Mouse (Mus musculus) c-Kit-positive CD71-positive TER-119-positive erythroid progenitor cells, embryonic 14.5 days (primary cell): ENCODE results near the gene Spp2.

ENCODE experiments used
- DNase-seq: peaks from one replicate; pipeline ENCODE4 v3.0.0-alpha.2; 2013; ENCODE audit warnings: low spot score

Spp2 gene

GRCm38 (mm10) chr1:88406807-88407198 lies at the start of gene Spp2:
Gene Spp2 (plus strand): TSS chr1:88406961.
- DNase-seq, result no peak

DNA sequence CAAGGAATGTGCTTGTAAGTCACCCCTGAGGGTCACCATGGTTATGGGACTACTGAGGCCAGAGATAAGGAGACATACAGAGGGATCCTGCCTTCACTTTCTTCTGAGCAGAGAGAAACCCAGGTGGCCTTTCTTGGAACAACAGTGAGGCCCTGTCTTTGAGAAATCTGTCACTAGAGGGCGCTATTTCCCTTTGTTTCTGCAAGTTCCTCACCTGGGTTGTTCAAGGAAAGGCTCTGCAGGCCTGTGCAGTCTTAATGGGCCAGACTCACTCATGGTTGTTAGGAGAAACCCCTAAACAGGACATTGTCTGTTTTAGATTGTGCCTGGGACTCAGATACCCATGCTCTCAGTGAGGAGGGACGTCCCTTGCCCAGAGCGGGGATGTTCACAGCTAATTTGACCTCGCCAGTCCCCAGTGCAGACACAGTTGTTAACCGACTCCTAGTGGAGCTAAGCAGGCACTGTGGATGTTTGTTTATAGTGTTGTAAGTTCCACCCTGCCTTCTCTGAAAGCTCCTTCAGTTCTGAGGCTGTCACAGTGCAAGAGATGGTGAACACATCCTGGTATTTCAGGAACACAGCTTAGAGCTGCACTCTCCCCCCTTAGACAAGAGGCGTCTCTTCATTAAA lies 49.2 kb upstream of the Spp2 start:
- DNase-seq, result peak; percentile 52

DNA sequence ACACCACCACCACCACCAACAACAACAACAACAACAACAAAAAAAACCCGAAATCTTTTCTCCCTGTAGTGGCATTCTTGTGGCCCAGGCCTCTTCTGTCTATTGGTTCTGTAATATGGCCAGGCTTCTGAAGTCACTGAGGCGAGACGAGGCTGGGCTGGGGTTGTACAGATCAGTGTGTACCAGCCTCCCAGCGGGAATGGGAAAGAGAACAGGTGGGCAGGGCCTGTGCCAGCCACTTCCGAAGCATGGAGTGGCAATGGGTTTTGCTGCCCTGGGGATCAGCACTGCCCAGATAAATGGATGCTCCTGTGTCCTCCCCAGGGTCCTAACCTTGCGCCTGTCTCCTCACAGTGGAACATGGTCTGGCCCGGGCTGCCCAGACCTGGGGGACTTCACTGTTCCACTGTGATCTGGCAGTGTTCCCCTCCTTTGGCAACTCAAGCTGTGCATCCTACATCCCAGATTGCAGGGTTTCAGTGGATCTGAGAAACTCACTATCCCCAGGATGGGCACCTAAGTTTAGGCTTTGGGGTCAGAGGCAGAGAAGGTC lies 48.6 kb upstream of the Spp2 start:
- no peak for DNase-seq

DNA sequence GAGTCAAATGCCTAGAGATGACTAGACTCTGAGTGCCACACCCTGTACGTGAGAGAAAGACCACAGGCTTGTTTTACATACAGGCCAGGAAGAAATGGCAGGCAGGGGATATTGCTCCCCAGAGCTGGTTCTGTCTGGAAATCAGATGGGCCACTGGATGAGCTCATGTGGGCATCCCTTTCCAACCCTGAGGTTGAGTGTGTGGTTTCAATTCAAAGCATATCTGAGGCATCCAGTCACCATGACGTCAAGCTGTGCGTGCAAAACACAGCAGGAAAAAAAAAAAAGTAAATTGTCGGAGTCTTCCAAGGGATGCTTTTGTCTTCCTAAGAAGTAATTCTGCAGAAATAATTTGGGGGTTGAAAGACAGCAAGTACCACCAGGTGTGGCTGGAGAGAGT lies 45.7 kb upstream of the Spp2 start:
- DNase-seq, result no peak

- no peak for DNase-seq
Observed at GRCm38 (mm10) chr1:88366881-88367644, 39.7 kb upstream of the Spp2 start.

DNA sequence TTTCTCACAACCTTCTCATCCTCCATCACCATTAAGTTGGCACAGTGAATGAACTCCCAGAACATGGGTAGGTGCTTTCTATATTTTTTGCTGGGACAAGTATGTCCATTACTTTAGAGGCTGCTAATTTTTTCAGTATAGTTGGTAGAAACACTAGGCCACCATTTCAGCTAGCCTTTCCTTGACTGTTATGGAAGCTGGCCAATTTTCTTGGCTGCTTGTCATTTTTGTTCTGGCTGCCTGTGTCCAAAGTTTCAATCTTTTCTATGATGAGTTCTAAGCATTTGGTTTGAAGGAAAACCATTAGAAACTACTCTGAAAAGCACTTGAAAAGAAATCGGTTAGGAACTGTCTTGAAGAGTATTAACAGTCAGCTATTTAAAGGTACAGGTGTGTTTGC lies 28.3 kb upstream of the Spp2 start:
- no peak for DNase-seq

DNA sequence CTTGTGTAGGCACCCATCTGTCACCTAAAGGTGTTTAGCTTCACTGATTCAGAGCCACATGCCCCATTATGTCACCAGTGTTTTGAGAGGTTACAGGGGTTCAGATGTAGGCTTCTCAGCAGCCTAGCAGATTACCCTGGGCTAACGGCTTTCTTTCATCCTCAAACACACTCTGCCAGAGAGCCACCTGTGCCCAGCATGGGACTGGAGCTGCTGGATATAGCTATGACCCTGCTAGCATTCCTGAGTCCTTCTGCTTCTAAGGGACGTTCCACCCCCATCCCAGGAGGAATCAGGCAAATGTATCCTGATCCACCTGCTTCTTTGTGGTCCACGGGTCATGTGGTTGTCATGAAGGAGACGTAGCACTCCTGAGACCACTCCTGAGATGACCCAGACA lies 15.1 kb upstream of the Spp2 start:
- DNase-seq, result no peak

DNA sequence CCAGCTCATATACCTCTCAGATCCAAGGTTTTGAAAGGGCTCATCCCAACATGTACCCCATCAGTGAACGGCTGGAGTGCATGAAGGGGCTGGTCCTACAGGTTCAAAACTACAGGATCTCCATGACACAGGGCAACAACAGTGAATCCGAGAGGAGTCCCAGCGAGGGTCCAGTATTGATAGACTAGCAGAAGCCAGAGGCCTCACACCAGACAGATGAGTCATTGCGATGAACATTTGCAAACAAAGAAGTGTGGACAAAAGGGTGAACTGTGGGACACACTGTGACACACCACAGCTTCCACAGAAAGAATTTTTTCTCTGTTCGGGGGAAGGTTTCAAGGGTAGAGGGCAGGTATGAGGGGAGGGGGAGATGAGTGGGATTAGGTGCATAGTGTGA lies 13.4 kb upstream of the Spp2 start:
- no peak for DNase-seq

GRCm38 (mm10) chr1:88403378-88403777 lies 3.4 kb upstream of the Spp2 start:
- DNase-seq, result no peak

DNA sequence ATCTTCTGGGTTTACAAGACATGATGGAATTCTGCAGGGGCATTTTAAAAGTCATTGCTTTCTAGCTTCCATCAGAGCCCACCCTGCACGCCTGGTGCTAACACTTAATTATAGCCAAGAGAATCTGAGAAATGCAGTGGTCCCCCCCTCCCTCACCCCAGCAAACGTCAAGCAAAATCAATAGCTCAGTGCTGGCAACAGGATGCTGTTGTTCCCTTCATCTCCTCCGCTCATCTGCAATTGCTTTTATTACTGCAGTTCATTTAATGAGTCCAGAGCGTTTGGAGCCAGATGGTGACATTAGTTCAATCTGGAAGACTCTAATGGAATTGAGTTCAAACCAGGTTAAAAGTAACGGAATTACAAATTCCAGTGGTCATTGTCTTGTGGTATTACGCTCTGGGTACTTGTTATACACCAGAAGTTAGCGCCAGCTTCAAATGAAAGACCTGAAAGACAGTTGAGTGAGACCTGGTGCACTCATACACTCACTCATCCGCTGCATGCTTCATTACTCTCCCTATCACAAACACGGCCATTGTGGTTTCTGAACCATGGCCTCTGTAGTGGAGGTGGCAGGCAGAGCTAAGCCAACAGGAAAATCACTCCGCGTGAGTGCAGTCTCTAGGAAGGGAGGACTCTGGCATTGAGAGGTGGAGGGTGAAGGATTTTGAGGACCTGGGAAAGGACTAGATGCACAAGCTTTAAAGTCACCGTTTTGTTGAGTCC lies 519 bp upstream of the Spp2 start:
- no peak for DNase-seq

DNA sequence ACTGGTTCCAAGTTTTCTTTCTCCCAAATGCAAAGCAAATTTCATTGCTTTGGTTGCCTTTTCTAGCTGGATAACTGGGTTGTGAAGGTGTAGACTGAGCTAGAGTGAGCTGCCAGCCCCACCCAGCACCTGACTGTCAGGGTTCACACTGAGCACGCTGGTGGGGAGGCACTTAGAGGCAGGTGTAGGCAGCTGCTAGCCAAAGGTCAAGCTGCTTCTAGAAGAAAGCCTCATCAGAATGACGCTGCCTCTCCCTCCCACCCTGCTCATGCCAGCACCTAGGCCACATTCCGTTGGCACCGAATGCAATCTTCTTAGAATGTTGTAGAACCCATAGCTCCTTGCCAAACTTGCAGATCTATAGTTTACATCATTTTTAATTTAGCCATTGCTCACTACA lies 1.6 kb downstream of the Spp2 start:
- DNase-seq, result no peak

DNA sequence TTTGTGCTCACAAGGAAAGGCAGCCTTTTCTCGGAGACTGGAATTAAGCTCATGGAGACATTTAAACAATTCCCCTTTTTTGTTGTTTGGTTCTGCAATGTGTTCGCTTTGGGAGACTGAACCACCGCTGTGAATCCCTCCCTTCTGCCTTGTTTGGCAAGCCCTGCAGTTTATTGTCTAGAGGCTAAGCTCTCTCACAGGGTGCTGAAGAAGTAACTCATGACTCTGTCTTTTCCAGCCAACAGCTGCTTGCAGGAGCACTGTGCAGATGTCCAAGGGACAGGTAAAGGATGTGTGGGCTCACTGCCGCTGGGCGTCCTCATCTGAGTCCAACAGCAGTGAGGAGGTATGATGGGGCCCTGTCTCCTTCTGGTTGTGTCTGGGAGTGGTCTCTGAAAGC lies 5.3 kb downstream of the Spp2 start:
- no peak for DNase-seq

DNA sequence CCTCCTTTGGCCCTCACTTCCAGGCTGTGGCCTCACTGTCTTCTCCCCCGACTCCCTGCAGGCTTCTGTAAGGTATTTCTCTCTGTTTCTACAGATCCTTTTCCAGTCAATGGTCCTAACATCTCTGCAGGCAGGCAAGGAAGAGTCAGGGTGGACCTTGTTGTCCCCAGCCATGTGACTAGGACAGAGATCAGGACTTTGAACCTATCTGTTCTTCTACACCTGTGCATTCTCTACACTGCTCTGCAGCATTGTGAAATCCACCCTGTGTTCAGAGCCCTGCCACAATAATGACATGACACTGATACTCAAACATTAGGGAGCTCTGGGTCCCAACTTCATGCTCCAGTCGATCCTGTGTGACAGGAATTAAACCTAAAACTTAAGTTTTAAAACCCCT lies 12.2 kb downstream of the Spp2 start:
- DNase-seq, result no peak

GRCm38 (mm10) chr1:88422045-88422444 lies 15.3 kb downstream of the Spp2 start:
- no peak for DNase-seq

GRCm38 (mm10) chr1:88422846-88423395 lies 16.2 kb downstream of the Spp2 start:
- no peak for DNase-seq

- peak; percentile 61 for DNase-seq
Observed at GRCm38 (mm10) chr1:88424602-88425252, 18.0 kb downstream of the Spp2 start.

DNA sequence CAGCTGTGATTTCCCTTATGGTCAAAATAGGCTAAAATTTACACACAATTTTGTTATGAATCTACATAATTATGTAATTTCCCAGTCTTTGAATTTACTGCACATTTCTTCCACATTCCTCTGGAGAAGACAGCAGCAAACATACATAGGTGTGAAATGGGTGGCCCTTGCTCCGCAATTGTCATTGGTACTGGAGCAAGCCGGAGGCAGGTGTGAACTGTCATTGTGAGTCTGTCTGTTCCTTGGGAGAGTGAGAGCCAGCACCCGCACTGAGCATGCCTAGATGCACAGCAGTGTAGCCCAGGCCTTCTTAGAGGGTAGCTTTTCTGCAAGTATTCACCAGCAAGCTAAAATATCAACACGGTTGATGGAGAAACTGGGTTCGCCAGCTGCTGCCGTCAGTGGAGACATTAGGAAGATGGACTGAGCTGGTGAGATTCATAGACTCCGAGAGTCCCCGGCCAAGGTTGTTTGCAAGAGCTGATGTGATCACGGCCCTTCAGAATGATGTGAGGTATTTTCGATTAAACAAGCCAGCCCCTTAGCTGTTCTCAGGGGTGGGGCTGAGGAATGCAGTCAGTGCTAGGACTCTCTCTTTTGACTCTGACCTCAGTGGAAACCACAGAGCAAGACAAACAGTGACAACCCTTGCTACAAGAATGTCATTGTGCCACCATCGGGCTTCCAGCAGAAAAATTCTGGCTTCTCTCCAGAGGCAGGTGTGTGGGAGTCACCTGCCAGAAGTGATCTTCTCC lies 21.4 kb downstream of the Spp2 start:
- DNase-seq, result no peak

DNA sequence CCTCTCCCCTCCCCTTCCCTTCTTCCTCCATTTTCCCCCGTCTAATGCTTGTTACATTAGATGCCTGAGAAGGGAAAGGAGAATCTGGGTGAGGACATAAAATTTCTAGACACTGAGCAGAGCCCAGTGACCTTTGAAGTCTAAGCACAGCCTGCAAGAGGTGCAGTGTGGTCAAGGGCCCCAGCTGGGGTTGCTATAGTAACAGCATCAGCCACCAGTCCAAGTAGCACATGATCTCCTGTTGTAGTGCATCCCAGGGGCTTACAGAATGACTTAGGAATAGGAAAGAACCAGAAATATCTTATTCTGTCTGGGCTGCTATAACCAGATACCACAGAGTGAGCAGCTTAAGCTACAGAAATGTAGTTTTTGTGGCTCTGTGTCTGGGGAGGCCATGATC lies 22.7 kb downstream of the Spp2 start:
- DNase-seq, result no peak

GRCm38 (mm10) chr1:88431262-88431661 lies 24.5 kb downstream of the Spp2 start:
- DNase-seq, result no peak

DNA sequence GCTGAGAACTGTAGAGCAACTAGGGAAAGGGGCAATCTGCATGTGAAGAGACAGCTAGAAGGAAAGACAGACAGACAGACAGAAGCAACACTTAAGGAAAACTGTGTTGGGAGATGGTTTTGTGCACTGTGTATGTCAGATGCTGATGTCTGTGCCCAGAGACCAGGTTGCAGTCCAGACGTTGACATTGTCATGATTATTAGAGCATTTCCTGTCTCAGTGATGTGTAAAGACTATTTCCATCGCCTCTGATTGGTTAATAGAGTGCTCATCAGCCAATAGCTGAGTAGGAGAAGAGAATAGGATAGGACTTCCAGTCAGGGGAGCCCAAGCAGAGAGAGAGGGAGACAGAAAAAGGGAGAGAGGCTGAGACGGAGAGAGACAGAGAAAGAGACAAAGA lies 25.8 kb downstream of the Spp2 start:
- DNase-seq, result no peak

DNA sequence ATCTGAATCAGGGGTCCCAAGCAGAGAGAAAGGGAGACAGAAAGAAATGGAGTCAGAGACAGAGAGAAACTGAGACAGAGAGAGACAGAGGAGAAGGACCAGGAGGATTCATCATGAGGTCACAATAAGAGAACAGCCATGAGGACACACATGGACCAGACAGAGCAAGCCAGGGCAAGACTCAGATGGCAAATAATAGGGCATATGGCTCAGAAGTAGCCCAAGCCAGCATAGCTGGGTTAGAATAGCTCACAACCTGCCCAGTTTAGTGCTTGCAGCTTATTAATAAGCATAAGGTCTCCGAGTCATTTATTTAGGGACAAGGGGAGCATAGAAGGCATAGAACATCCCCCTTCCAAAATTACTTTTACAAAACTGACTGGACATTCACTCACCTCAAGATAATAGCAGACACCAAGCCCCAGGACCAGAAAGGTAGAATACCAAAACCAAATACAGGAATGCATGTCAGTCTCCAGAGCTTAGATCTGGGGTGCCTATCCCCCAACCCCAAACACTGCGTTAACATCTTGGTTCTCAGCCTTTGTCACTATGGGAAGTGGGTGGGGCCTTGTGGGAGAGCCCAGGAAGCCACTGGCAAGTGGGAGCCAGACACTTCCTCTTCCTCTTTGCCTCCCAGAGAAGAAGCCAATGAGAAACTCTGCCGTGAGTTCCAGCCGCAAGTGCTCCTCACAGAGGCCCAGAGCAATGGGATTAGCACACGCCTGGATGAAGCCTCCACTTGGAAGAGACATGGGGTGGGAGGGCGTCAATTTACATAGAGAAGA lies 26.5 kb downstream of the Spp2 start:
- no peak for DNase-seq
